Mouse (Mus musculus) lung, embryonic 14.5 days (tissue): Measurements from ENCODE around the gene Pou3f3. TPM values are rescaled to one million over a fixed set of nuclear protein-coding genes. Genes with fewer than 3 reads are reported as not detected.

Source experiments
- ATAC-seq: fragments of 200-750 bp; cut with Nextera tagmentation; 2 replicates; pipeline ENCODE4 v1.8.0; 2017; ENCODE audit warnings: mild to moderate bottlenecking, moderate TSS enrichment, moderate library complexity; ENCODE audit not compliant: insufficient read depth
- DNase-seq: peaks from one replicate; pipeline ENCODE4 v3.0.0-alpha.2; 2015
- H3K27ac ChIP-seq: fragments of 300-500 bp; sonication (generic); 2 replicates; pipeline ENCODE4 v1.5.1; 2014; ENCODE audit warnings: low read depth, mild to moderate bottlenecking, moderate library complexity
- H3K27me3 ChIP-seq: fragments of 300-500 bp; sonication (generic); 2 replicates; pipeline ENCODE4 v1.6.1; 2014; ENCODE audit warnings: low read length, control low read depth; ENCODE audit not compliant: insufficient read depth
- H3K36me3 ChIP-seq: fragments of 300-500 bp; sonication (generic); 2 replicates; pipeline ENCODE4 v1.6.1; 2014; ENCODE audit warnings: control low read depth; ENCODE audit not compliant: insufficient read depth
- H3K4me1 ChIP-seq: fragments of 300-500 bp; sonication (generic); 2 replicates; pipeline ENCODE4 v1.6.1; 2014; ENCODE audit warnings: antibody characterized with exemption, control low read depth; ENCODE audit not compliant: insufficient read depth
- H3K4me2 ChIP-seq: fragments of 300-500 bp; sonication (generic); 2 replicates; pipeline ENCODE4 v1.6.1; 2014; ENCODE audit warnings: mild to moderate bottlenecking
- H3K4me3 ChIP-seq: fragments of 300-500 bp; sonication (generic); 2 replicates; pipeline ENCODE4 v1.5.1; 2014; ENCODE audit warnings: low read depth, low read length
- H3K9ac ChIP-seq: fragments of 300-500 bp; sonication (generic); 2 replicates; pipeline ENCODE4 v1.6.1; 2014
- H3K9me3 ChIP-seq: fragments of 300-500 bp; sonication (generic); 2 replicates; pipeline ENCODE4 v1.6.1; 2016; ENCODE audit warnings: low read depth, low read length, control low read depth
- CTCF ChIP-seq: IDR thresholded peaks from 2 replicates; pipeline ENCODE4 v1.5.1; 2016; ENCODE audit warnings: antibody characterized with exemption, low read depth
- WGBS: fragments of 180-500 bp; shearing (Covaris S2); extraction: QIAGEN DNeasy Blood & Tissue Kit; methylation state at CpG from one replicate; pipeline ENCODE4 v1.1.7; 2014; 5-methylcytosine and 5-hydroxymethylcytosine counted together
- polyA plus RNA-seq: library from polyadenylated mRNA; unstranded; fragments of >200 nt; fragmentation: Nextera tagmentation; extraction: Ambion mirVana; gene quantifications from 2 replicates; pipeline ENCODE4 v1.2.1, GENCODE M21; 2014

Pou3f3 gene
- polyA plus RNA-seq, 1 experiment from 2014 or later, result 0.49 TPM

- no peak for TF ChIP-seq CTCF
- Histone ChIP-seq H3K9me3 (no peaks in the 10 kb centered on the region), H3K9ac (no peak overlapping the region), H3K4me2 (no peak overlapping the region), H3K4me3 (no peak overlapping the region), H3K27me3 (no peaks in the 10 kb centered on the region), H3K27ac (no peak overlapping the region), H3K4me1 (no peaks in the 10 kb centered on the region), H3K36me3 (no peaks in the 10 kb centered on the region)
- DNase-seq (no peak), ATAC-seq (no peak)
- 70% methylated on average over 3 of the region's 3 CpGs for WGBS
Observed at GRCm38 (mm10) chr1:42745047-42745446, 49.5 kb downstream of the Pou3f3 start.

- H3K9me3 ChIP-seq, result no peaks in the 10 kb centered on the region
- no peaks in the 10 kb centered on the region for H3K4me1 ChIP-seq
- no peak overlapping the region for H3K4me3 ChIP-seq
- H3K27ac ChIP-seq, result no peak overlapping the region
- no peak for TF ChIP-seq CTCF
- DNase-seq (no peak), ATAC-seq (no peak)
- no peaks in the 10 kb centered on the region for H3K27me3 ChIP-seq
- H3K36me3 ChIP-seq, result no peaks in the 10 kb centered on the region
- H3K4me2 ChIP-seq, result no peak overlapping the region
- WGBS, result 69% methylated on average over 6 of the region's 6 CpGs
- no peak overlapping the region for H3K9ac ChIP-seq
Observed at GRCm38 (mm10) chr1:42749536-42750292, 54.1 kb downstream of the Pou3f3 start.

Other genes starting within 250 kb of the Pou3f3 start
- 49.4 and 53.4 TPM in 2 replicates for gene Mrps9, start 155.5 kb downstream of the Pou3f3 start, polyA plus RNA-seq